Mouse (Mus musculus): ENCODE data around the gene Reps2.

Gene Reps2

DNA sequence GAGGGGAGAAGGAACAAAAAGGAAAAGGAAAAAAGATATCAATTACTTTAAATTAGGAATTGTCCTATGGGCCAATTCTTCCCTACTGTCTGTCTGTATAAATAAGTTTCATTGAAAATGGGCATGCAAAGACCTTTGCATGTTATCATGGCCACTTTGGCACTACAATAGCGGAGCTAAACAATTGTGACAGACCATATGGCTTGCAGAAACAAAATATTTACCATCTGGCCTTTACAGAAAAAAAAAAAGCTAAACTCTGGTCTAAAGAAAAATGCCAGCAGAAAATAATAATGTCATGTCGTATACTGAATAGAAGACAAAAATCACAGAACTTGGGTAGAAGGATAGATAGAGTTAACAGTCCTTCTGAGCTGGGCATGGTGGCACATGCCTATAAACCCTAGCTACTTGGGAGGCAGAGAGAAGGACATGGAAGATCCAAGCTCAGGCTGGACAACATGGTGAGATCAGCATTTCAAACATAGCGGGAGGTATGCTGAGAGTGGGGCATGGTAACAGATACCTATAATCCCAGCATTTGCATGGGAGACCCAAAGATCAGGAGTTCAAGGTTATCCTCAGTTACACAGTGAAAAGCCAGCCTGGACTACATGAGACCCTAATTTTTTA, 54.2 kb downstream of the Reps2 start:
- no peak for DNase-seq

DNA sequence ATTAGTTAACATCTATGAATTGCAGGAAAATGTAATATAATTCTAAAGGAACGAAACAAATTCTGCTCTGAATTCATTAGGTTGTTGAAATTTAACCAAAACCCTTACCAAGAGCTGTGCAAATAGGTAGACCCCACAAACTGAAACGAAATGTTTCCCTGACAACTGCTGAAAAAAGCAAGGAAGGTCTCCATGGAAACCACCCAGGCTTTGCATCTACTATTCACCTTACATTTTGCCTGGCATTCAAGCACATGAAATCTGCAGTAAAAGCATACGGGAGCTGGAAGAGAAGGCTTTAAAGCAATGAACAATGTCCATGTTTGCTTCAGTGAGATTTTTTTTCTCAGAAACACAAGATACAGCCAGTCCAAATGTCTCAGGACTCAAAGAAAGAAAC, 59.1 kb downstream of the Reps2 start:
- no peak for DNase-seq

DNA sequence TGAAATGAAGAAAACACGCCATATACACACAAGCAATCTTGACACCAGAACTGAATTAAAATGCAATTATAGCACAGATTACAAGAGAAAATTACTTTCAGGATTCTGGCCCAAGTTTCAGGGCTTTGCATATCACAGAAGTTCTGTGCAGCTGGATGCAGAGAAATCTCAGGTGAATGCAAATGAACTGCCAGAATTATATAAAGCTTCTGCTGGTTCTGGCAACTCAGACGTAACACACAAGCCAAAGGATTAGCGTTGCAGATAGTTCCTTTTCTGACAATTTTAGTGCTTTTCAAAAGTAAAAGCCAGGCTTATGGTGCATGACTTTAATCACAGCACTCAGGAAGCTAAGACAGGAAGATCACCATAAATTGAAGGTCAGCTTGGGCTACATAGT, 62.9 kb downstream of the Reps2 start:
- DNase-seq: no peak

DNA sequence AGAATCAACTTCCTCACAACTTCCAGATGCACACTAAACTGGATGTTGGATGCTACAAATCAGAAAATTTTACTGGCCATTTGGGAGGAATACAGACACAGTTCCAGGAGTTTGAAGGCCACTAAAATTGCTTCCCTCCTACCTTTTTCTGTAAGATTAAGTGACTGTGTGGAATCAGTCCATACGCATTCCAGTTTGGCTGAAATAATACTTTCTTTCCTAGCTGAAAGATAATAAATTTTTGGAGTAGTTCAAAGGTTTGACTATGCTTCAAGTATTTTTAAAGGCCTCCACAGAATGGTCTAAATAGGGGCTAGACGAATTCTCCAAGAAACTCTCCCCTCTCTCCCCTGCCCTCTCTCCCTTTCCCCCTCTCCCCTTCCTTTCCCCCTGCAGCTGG, 75.0 kb downstream of the Reps2 start:
- DNase-seq: no peak

DNA sequence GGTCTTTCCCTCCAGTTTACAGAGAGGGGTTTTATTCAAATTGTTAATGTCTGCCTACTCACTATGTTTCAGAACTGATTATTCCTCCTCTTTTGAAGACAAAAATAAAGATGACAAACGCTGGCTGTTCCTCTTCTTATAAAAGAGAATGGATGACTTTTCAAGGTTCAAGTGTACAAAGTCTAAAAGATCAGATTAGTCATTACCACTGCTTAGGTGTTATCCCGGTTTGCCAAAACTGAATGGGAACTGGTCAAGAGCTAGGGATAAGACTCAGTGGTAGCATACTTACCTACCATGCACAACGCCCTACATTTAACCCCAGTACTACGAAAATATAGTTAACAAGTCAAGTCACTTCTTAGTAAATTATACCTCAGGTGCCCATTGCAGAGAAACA, 77.9 kb downstream of the Reps2 start:
- DNase-seq: no peak

DNA sequence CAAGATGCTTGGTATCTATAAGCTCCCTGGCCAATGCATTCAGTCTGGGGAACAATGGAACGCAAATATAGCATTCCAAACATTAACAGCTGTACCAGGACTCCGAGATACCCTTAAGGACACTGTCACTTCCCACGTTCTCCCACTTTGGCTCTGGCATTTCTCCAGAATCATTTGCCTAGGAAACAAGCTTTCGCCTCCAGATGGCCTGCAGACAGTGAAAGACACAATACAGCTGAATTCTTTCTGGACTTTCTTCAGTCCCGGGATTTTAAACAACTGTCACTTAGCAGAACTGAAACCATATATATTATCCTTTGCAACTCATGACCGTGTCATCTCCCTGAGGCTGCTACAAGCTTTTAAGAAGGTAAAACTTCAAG, 87.0 kb downstream of the Reps2 start:
- peak; percentile 6 for DNase-seq

DNA sequence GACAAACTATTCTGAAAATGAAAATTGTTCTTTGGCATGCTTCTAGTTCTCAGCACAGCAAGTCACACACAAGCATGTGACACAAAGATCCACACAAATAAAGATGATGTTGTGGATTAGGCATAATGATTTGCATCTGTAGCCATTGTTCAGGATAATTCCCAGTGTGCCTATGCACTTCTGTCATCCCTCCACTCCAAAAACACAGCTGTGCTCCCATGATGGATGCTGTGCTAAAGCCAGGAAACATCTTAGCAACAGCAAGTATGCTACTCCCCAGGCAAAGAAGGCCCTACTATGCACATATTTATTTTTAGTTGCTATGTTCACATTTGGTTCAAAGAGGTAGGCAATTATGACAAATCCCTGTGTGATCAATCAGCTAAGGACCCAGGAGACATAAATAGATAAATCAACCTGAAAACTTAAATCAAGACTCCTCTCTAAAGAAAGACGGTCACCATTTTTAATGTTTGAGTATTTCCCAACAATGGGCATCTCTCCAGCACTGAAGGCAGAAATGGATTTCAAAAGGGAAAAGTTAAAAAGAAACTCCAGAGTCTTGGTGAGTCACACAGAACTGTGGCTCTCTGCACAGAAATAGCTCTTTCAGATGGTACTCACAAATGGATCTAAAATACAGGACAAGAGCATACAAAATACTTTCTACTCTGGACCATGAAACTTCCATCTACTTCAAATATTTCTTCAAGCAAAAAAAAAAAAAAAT, 87.6 kb downstream of the Reps2 start:
- DNase-seq: no peak

DNA sequence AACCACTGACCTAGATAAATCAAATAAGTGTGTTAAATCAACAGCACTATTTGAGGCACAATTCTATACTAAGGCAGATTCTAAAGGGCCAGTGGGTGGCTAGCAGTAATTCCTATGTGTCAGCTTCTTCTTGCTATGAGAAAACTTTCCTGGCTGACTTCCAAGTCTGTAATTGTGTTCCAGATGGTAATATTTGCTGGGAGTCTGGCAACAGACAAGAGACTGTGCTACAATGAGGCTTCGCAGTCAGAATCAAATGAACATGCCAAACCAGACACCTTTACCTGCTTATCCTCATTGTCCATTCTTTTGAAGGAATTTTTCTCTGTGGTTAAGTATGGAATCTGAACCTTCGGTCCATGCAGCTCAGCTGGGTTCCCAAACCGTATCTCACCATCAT, 88.9 kb downstream of the Reps2 start:
- DNase-seq: no peak

DNA sequence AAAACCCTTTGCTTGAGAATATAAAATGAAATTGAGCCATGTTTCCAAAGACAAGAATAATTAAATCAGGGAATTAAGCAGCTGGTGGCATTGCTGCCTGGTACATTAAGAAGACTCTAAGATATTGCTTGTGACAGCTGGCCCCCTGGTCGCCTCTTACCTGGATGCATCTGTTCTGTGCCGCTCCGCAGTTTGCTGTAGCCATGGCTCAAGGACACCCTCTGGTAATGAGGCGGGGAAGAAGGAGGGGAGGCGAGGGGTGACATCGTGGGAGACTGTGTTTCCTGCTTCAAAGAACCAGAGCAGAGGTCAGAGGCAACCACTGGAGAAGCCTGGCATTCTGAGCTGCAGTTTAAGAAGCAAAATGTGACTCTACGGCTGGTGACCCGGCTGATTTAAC, 91.1 kb downstream of the Reps2 start:
- DNase-seq: peak; percentile 6

DNA sequence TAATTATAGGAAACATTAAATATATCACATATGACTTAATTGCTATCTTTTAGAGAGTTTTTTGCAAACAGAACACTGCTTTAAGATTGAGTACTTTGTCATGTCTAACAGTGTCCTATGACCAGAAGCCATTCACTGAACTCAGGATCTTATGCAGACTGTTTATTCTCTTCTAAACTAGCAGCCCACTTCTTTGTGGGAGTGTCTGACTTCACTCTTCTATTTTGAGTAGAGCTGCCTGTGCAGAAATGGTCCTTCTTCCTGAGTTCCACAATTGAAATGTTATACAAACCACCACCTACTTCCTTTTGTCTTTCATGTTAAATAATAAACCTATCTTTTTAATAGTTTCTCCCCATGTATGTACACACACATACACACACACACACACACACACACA, 98.4 kb downstream of the Reps2 start:
- no peak for DNase-seq

DNA sequence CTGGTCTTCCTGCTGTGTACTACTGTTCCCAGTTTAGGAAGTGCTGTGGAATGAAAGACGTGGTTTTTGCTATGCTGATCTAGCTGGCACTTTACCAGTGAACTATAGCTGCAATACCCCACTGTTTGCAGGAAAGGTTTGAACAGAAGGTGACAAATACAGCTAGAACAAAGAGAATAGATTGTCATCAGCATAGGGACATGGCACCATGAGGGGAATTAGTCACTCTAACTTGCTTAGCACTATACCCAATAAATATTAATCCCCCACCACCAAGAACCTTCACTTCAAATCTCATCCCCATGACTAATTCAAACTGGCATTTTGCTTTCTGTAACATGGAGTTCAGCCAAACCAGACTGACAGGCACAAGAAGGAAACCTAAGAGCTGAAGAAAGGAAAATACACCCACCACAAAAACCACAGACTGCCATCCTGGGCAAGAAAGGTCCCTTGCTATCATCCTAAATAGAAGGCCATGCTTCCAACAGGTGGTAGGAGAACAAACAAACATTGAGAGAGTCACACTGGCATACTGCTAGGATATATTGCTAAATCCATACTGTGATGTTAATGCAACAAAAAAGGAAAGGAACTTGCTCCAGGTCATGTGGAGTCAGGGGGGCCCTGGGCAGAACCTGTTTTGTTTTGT, 100.7 kb downstream of the Reps2 start:
- DNase-seq: no peak

DNA sequence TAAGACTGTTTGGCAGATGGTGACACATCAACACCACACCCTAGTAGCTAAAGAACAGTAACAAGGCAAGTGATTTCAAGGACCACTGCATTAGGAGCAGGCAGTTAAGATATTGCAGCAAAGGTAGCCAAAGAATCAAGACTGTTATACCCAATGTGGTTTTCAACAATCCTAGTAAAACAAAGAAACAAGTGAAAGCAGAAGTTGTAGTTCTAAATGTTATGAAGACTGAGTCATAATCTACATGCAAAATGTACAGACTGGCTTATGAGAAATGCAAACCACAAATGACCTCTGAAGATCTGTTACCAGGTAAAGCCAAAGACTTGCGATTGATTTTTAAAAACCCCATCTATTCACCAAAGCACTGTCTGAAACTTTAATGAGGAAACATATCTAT, 101.5 kb downstream of the Reps2 start:
- DNase-seq: no peak

DNA sequence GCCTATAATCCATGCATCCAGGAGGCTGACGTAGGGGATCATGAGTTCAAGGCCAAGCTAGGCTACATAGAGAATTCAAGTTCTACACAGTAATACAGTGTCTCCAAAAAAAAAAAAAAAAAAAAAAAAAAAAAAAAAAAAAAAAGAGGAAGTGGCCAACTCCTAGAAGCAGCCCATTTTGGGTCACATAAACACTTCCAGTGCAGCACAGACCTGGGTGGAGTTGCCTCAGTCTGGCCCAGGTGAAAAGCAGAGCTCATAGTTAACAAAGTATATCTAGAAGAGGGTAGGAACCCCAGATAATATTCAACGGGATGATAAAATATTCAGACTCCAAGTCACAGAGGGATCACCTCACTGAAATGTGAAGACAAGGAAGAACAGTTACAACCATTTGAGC, 112.4 kb downstream of the Reps2 start:
- DNase-seq: no peak

DNA sequence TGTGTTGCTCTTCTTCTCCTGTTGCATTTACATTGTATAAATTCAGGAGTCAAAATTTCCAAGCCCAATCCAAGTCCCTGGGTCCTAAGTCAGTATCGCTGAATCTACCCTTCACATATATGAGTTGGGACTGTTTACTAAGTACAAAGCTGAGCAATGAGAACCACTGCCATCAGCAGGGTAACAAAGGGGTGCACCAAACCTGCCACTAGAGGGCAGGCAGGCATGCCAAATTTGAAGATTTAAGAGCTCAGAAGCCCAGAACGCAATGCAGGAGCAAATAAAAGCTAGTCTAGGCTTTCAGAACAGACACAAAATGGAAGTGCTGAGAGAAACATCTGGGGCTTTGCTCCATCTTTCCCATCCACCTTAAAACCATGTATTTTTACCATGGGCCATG, 116.2 kb downstream of the Reps2 start:
- DNase-seq: peak; percentile 63

DNA sequence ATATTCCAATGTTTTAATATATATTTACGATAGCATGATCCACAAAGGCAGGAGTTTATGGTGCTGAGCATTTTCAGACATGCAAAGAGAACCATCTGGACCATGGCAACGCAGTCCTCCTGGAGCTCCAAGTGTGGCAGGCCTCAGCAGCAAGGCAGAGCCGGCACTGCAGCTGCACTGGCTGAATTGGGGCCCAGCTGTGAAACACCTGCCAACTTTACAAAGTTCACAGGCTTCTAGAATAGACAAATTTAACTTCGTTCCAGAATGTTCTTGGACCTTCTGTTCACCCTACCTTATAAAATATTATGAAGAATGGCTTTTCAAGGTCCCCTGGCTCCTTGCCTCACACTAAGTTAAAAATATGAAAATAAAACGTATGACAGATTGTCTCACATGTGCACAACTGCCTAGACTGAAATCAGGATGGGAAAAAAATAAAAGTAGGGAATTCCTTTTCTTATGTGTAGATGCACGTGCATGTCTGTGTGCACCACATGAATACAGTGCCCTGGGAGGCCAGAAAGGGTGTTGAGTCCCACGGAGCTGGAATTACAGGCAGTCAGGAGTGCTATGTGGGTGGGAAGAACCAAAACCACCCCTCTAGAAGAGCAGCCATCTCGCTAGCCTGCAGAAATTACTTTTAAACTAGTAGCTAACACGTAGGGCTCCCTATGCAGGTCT, 121.5 kb downstream of the Reps2 start:
- DNase-seq: peak; percentile 10

DNA sequence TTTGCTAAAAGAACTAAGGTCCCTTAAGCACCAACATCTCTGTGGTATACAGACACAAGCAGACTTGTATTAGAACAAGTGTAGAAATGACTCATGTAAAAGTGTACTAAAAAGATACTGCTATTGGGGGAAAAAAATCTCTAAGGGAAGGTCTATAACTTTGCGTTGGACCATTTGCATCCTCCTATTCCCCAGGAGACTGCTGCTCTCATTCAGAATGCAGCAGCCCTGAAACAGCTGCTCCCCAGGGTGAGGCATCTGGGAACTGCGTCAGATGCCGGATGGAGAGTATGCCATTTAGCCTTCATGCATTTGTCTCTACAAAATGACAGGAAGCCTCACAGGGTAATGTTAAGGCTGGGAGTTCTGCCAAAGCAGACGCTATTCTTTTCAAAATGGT, 122.3 kb downstream of the Reps2 start:
- peak; percentile 48 for DNase-seq

DNA sequence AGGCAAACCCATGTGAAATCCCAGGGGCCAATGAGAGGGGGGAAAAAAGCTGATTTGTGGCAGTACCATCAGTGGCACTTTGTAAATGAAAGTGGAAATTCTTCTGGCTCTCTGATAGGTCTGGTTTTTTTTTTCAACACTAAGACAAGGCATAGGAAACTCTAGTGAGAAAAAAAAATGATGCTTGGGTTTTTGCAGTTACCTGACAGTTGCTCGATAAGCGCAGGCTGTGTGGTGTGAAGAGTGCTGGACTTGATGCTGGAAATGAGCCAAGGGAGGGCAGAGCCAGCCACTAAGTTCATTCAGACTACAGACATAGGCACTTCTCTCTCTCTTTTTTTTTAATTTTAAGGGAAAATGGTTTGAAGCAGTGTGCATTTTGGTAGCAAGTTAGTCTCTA, 123.1 kb downstream of the Reps2 start:
- no peak for DNase-seq

DNA sequence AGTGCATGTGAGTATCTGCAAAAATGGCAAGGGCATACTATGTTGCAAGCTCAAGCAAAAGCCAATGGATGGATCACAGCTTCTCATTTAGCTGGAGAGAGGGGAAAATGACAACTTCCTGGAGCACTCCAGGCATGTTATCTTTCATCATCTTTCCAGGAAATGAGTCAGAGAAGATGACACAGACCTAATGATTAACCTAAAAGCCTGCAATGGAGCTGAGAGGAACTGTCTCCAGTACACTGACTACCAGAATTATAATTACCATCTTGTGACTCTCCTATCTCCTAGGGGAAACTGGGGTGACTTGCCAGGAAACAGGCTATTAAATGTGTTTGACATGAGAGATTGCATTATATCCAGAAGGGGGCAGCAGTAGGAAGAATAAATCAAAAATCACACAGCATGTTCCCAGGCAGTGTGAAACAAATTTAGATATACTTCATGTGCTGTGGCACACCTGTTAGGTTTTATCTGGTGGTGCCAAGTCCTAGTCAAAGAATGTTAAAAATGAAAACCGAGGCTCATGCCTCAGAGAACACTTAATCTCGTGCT, 132.9 kb downstream of the Reps2 start:
- DNase-seq: peak; percentile 5

DNA sequence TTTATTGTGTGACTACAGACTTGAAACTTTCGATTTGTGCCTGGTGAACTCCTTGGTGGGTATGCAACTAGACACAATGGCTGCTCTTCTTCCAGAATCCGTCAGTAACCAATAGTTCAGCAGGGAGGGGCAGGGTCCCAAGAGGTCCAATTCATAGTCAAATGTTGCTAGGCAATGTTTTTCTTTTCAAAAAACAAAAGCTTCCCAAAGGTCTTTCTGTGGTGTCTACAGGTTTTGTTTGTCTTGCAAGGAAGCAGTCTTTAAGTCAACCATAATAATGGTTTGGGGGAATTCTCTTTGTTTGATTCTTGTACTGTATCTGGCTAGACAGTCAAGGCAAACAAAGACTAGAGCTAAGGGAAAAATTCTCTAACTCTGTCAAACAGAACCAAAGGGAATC, 138.3 kb downstream of the Reps2 start:
- no peak for DNase-seq

DNA sequence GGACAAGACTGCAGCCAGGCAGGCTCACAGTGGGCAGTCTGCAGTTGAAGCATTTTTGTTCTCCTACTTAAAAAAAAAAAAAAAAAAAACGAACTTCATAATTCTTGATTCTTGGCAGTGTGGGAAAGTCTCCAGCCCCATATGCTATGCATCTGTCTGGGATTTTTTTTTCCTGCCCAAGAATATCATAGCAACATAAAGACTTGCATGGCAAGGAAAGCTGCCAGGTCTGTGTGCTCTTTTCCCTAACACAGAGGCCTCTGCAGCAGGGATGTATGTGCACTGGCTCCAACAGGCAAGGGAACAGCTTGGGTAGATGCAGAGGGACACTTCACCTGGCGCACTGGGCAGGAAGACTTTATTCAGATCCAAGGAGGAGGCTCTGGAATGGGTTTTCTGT, 140.0 kb downstream of the Reps2 start:
- DNase-seq: no peak

DNA sequence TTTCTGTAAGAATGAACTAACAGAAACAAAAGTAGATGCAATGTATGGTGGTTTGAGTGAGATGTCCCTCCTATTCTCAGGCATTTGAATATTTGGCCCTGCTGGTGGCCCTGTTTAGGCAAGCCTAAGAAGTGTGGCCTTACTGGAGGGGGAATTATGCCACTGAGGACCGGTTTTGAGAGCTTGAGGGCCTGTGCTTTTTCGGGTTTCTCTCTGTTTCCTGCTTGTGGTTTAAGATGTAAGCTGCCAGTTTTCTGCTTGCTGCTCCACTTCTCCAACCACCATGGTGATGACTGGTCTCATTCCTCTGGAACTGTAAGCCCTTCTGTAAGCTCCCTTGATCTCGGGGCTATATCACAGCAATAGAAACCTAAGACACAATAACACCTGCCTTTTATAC, 142.5 kb downstream of the Reps2 start:
- DNase-seq: no peak

DNA sequence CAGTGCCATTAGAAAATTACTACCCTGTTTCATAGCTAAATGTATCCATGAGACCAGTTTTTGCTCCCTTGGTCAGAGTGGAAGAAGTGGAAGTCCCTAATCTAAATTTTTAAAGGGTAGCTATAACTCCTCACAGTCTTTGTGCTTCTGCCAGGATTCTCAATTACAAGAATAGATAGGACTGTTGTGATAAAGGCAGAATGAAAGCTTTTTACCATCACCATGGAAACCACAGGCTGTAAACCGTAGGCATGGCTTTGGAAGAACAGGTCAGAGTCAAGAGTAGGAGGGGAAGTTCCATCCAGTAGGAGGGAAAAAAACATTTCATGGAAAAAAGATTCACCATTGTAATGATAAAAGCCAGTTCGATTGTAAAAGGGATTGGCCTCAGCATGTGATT, 147.0 kb downstream of the Reps2 start:
- DNase-seq: no peak

DNA sequence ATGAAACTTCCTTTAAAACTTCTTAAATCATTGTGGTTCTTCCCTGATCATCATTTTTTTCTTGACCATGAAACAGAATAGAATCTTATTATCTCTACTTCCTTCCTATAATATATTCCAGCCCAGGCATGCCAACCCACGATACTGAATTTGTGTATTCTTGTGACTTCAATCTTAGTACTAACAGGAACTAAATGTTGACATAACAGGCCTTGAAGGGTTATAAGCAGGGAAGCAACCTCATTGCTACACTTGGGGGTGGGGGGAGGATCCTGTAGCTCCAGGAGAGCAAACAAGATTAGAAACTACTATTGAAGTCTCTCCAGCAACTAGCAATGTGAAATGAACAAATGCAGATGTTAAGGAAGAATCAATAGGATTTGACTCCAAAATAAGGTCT, 154.8 kb downstream of the Reps2 start:
- DNase-seq: no peak

DNA sequence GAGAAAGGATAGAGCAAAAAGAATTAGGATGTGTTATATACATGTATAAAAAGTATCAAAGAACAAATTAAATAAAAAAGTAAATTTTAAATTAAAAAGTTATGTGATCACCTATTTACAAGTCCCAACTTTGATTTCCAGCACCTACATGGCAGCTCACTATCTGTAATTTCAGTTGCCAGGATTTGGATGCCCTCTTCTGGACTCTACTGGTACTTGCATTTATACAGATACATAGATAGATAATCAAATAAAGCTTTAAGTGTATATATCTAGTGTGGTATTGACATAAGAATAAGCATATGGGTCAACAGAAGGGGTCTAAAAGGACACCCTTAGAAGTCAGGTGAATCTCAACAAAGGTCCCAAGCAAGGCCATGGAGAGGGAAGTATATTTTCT, 155.7 kb downstream of the Reps2 start:
- DNase-seq: no peak

Data from kidney, postnatal 10 days (tissue).